26 mouse cellular contexts compared by ENCODE assay signal in genomic region chr15:69273518-69273917, GRCm38 (mm10).
DNase-seq lines count a peak whose midpoint lies in the region; ATAC-seq and TF ChIP-seq lines count a peak whose summit lies in the region.
"Had no signal": no experiment of that assay in that cellular context is flagged by ENCODE, and none has a peak within 500 bp of the region (broad histone marks: within the 10 kb centered on the region; RNA-seq: fewer than 3 reads in every experiment).

No protein-coding gene starts in this region.

- H3K4me2 ChIP-seq in lung, postnatal 0 days (replicated peaks; ENCODE audit: low read depth, low read length), result no peak overlapping the region
- H3K4me2 ChIP-seq: forebrain, embryonic 13.5 days; heart, embryonic 13.5 days; hindbrain, embryonic 14.5 days had no signal

- 58% methylated on average over 1 of the region's 1 CpGs for whole genome bisulfite sequencing in lung, postnatal 0 days

- no peak for DNase-seq in frontal cortex, postnatal 10 days (ENCODE audit: low spot score in 2 of 2)
- peak; percentile 4 for DNase-seq in layer of hippocampus, adult 9-11 months
- DNase-seq in layer of hippocampus, adult 9-10 months (ENCODE audit: low spot score), result no peak
- no peak for DNase-seq in left cerebral cortex, adult 2 months (ENCODE audit: extremely low spot score in 1 of 2, low spot score in 2 of 2)
- no peak for DNase-seq in left cerebral cortex, postnatal 4 days
- peak; percentile 71 for DNase-seq in brain, adult 2 months (ENCODE audit: low read depth, low spot score)
- no peak for DNase-seq in lung, postnatal 0 days (ENCODE audit: low spot score)
- DNase-seq: adrenal gland, adult 8-10 months; adrenal gland, postnatal 25 days; cerebellum, adult 18-20 months; cerebellum, adult 9-10 months; cerebellum, postnatal 14 days; gastrocnemius, adult 2 months; gastrocnemius, postnatal 14 days; heart, adult 18-20 months; heart, postnatal 14 days; heart, postnatal 4 days had no signal

- no peaks in the 10 kb centered on the region for H3K36me3 ChIP-seq in lung, postnatal 0 days (ENCODE audit: insufficient read depth, low read length)
- H3K36me3 ChIP-seq: forebrain, embryonic 10.5 days; heart, embryonic 10.5 days; heart, embryonic 13.5 days had no signal

- TF ChIP-seq CTCF in left cerebral cortex, adult 2 months (IDR thresholded peaks at IDR 0.05), result no peak
- no peak for TF ChIP-seq CTCF in lung, postnatal 0 days (IDR thresholded peaks at IDR 0.05)

- no peaks in the 10 kb centered on the region for H3K4me1 ChIP-seq in lung, postnatal 0 days (ENCODE audit: insufficient read depth, low read depth, low read length)
- H3K4me1 ChIP-seq: forebrain, embryonic 13.5 days; heart, embryonic 10.5 days; heart, embryonic 13.5 days had no signal

- H3K4me3 ChIP-seq in left cerebral cortex, adult 2 months, result no peak overlapping the region
- no peak overlapping the region for H3K4me3 ChIP-seq in lung, postnatal 0 days (ENCODE audit: low read depth, low read length)
- H3K4me3 ChIP-seq: forebrain, embryonic 10.5 days; forebrain, embryonic 13.5 days; gastrocnemius, adult 2 months; heart, embryonic 10.5 days; heart, embryonic 13.5 days had no signal

- intact Hi-C loops in left cerebral cortex, adult 2 months (cut with DNase I), result loop anchor here (2.0 kb wide), 1 partner anchor 139 kb away; no protein-coding TSS in a partner anchor
- intact Hi-C loops in left cerebral cortex, postnatal 4 days (cut with DNase I), result no loop called here

- H3K27ac ChIP-seq in left cerebral cortex, adult 2 months, result peak overlapping the region; percentile 13
- no peak overlapping the region for H3K27ac ChIP-seq in lung, postnatal 0 days (ENCODE audit: low read length)
- H3K27ac ChIP-seq: forebrain, embryonic 10.5 days; forebrain, embryonic 13.5 days; gastrocnemius, adult 2 months; heart, embryonic 10.5 days; heart, embryonic 13.5 days; hindbrain, embryonic 14.5 days; hindbrain, postnatal 0 days had no signal

- TF ChIP-seq EP300 in lung, postnatal 0 days (IDR thresholded peaks at IDR 0.05), result no peak

- no peaks in the 10 kb centered on the region for H3K27me3 ChIP-seq in lung, postnatal 0 days (replicated peaks; ENCODE audit: insufficient read depth, low read length)
- H3K27me3 ChIP-seq: forebrain, embryonic 13.5 days; heart, embryonic 13.5 days had no signal

- H3K9me3 ChIP-seq in lung, postnatal 0 days (ENCODE audit: low read length), result no peaks in the 10 kb centered on the region
- H3K9me3 ChIP-seq: forebrain, embryonic 10.5 days; forebrain, embryonic 13.5 days; heart, embryonic 10.5 days; heart, embryonic 13.5 days had no signal

- peak; percentile 73 for ATAC-seq in frontal cortex, adult (ENCODE audit: low TSS enrichment)
- no peak for ATAC-seq in lung, postnatal 0 days
- ATAC-seq: activated CD4-positive, CD25-positive, alpha-beta regulatory T cell, adult 4 months; forebrain, embryonic 13.5 days; forebrain, embryonic 16.5 days; hindbrain, postnatal 0 days had no signal

- no peak overlapping the region for H3K9ac ChIP-seq in lung, postnatal 0 days (replicated peaks; ENCODE audit: low read depth)
- H3K9ac ChIP-seq: forebrain, embryonic 13.5 days; heart, embryonic 13.5 days; hindbrain, embryonic 14.5 days had no signal

Comparison
In these comparisons a context has a peak if more than half of its experiments do, and no peak if none do; other contexts are left out.
1. DNase-seq: peak in layer of hippocampus, adult 9-11 months (single experiment) and brain, adult 2 months (single experiment); none in frontal cortex, postnatal 10 days (0 of 2), layer of hippocampus, adult 9-10 months (single experiment), left cerebral cortex, adult 2 months (0 of 2), left cerebral cortex, postnatal 4 days (single experiment) and lung, postnatal 0 days (single experiment).